Mouse (Mus musculus): Measurements from ENCODE around the gene Khdc1a. TPM values are rescaled to one million over a fixed set of nuclear protein-coding genes. Genes with fewer than 3 reads are reported as not detected.

Khdc1a gene
- polyA plus RNA-seq, 1 experiment from 2014 or later, result not detected

GRCm38 (mm10) chr1:21391138-21391671 is 41.8 kb downstream of the Khdc1a start:
- in situ Hi-C loops (cut with MboI; ENCODE audit: low pct_unique_long_range_greater_than_20kb), result no loop called here
- ATAC-seq (no peak), DNase-seq (ENCODE audit: low read depth, low spot score) (no peak)
- ChIA-PET POLR2A (no interaction called here), CTCF (no interaction called here)
- H3K27me3 ChIP-seq, result peaks cover 7% of the 10 kb centered on the region
- TF ChIP-seq CTCF (IDR thresholded peaks at IDR 0.05), result no peak

Other genes starting within 250 kb of the Khdc1a start
- gene Tmem14a, start 131.1 kb upstream of the Khdc1a start, polyA plus RNA-seq (2021), result 8.5 TPM
- gene Gsta3, start 109.1 kb upstream of the Khdc1a start, polyA plus RNA-seq (2021), result 3.4 TPM
- gene Khdc1c, start 18.7 kb downstream of the Khdc1a start, polyA plus RNA-seq (2021), result not detected
- gene Khdc1b, start 33.9 kb downstream of the Khdc1a start, polyA plus RNA-seq (2021), result not detected

All from Patski (cell line).